Mouse (Mus musculus) forebrain, embryonic 13.5 days (tissue): ENCODE results near the gene Ppp1r15a. TPM values are rescaled to one million over a fixed set of nuclear protein-coding genes. Genes with fewer than 3 reads are reported as not detected.

ENCODE experiments used
- polyA plus RNA-seq: library from polyadenylated mRNA; unstranded; fragments of >200 nt; fragmentation: Nextera tagmentation; extraction: Ambion mirVana; gene quantifications from 2 replicates; pipeline ENCODE4 v1.2.1, GENCODE M21; 2015

The Ppp1r15a gene
- polyA plus RNA-seq, 1 experiment from 2014 or later = 13.5 TPM

Other genes with a start within 250 kb of the Ppp1r15a start
- not detected in 2 replicates for gene Slc6a21, start 248.8 kb downstream of the Ppp1r15a start, polyA plus RNA-seq
- 5.0 and 6.4 TPM in 2 replicates for gene Trpm4, start 192.5 kb downstream of the Ppp1r15a start, polyA plus RNA-seq
- 0.06 TPM in 1 of 2 replicates, not detected in the other for gene Hrc, start 191.0 kb downstream of the Ppp1r15a start, polyA plus RNA-seq
- 12.0 and 12.7 TPM in 2 replicates for gene Ppfia3, start 159.2 kb downstream of the Ppp1r15a start, polyA plus RNA-seq
- 2.9 and 4.5 TPM in 2 replicates for gene Lin7b, start 155.7 kb downstream of the Ppp1r15a start, polyA plus RNA-seq
- gene Snrnp70, start 130.5 kb downstream of the Ppp1r15a start, polyA plus RNA-seq = 250 and 254 TPM in 2 replicates
- gene Kcna7, start 120.6 kb downstream of the Ppp1r15a start, polyA plus RNA-seq = not detected in 2 replicates
- not detected in 2 replicates for gene Ntf5, start 112.6 kb downstream of the Ppp1r15a start, polyA plus RNA-seq
- gene Lhb, start 105.4 kb downstream of the Ppp1r15a start, polyA plus RNA-seq = 0.44 and 1.1 TPM in 2 replicates
- 20.9 and 23.0 TPM in 2 replicates for gene Gys1, start 91.4 kb downstream of the Ppp1r15a start, polyA plus RNA-seq
- 153 and 173 TPM in 2 replicates for gene Ruvbl2, start 88.2 kb downstream of the Ppp1r15a start, polyA plus RNA-seq
- gene Ftl1, start 66.4 kb downstream of the Ppp1r15a start, polyA plus RNA-seq = 6,730 and 6,791 TPM in 2 replicates
- 243 and 272 TPM in 2 replicates for gene Bax, start 59.4 kb downstream of the Ppp1r15a start, polyA plus RNA-seq
- 0.11 and 0.22 TPM in 2 replicates for gene Tulp2, start 44.4 kb downstream of the Ppp1r15a start, polyA plus RNA-seq
- 0.26 TPM in 1 of 2 replicates, not detected in the other for gene Gm45808, start 39.5 kb downstream of the Ppp1r15a start, polyA plus RNA-seq
- gene Dhdh, start 37.5 kb downstream of the Ppp1r15a start, polyA plus RNA-seq = 2.7 and 3.1 TPM in 2 replicates
- 73.2 and 85.4 TPM in 2 replicates for gene Nucb1, start 15.9 kb downstream of the Ppp1r15a start, polyA plus RNA-seq
- 0.28 and 0.50 TPM in 2 replicates for gene Plekha4, start 62 bp upstream of the Ppp1r15a start, polyA plus RNA-seq
- 0.14 TPM in 1 of 2 replicates, not detected in the other for gene Hsd17b14, start 28.6 kb upstream of the Ppp1r15a start, polyA plus RNA-seq
- 18.9 and 23.7 TPM in 2 replicates for gene Bcat2, start 43.9 kb upstream of the Ppp1r15a start, polyA plus RNA-seq
- gene Fgf21, start 89.2 kb upstream of the Ppp1r15a start, polyA plus RNA-seq = 0.19 TPM in 1 of 2 replicates, not detected in the other
- gene Fut1, start 91.0 kb upstream of the Ppp1r15a start, polyA plus RNA-seq = not detected in 2 replicates
- gene Izumo1, start 95.5 kb upstream of the Ppp1r15a start, polyA plus RNA-seq = 0.10 TPM in 1 of 2 replicates, not detected in the other
- gene Rasip1, start 101.2 kb upstream of the Ppp1r15a start, polyA plus RNA-seq = 5.7 TPM in 2 replicates
- gene Mamstr, start 113.7 kb upstream of the Ppp1r15a start, polyA plus RNA-seq = 1.8 and 3.8 TPM in 2 replicates
- 0.25 TPM in 1 of 2 replicates, not detected in the other for gene Fut2, start 140.1 kb upstream of the Ppp1r15a start, polyA plus RNA-seq
- 0.15 TPM in 1 of 2 replicates, not detected in the other for gene Ntn5, start 157.8 kb upstream of the Ppp1r15a start, polyA plus RNA-seq
- gene Sec1, start 168.1 kb upstream of the Ppp1r15a start, polyA plus RNA-seq = 0.16 and 0.17 TPM in 2 replicates
- 14.9 and 19.8 TPM in 2 replicates for gene Car11, start 173.6 kb upstream of the Ppp1r15a start, polyA plus RNA-seq
- gene Dbp, start 178.8 kb upstream of the Ppp1r15a start, polyA plus RNA-seq = 2.5 and 3.0 TPM in 2 replicates
- gene Rpl18, start 189.2 kb upstream of the Ppp1r15a start, polyA plus RNA-seq = 808 and 823 TPM in 2 replicates
- 25.3 and 29.7 TPM in 2 replicates for gene Sphk2, start 191.7 kb upstream of the Ppp1r15a start, polyA plus RNA-seq
- gene Fam83e, start 194.9 kb upstream of the Ppp1r15a start, polyA plus RNA-seq = 1.3 TPM in 2 replicates
- not detected in 2 replicates for gene Spaca4, start 199.5 kb upstream of the Ppp1r15a start, polyA plus RNA-seq